Mouse (Mus musculus): ENCODE measurements around the gene Trip6.

Gene Trip6

GRCm38 (mm10) chr5:137338663-137339289 is 24.6 kb upstream of the Trip6 start:
- DNase-seq (ENCODE audit: low read depth in 2 of 2, low spot score in 2 of 2), result no peak

GRCm38 (mm10) chr5:137338256-137338655 is 24.1 kb upstream of the Trip6 start:
- DNase-seq (ENCODE audit: low read depth in 2 of 2, low spot score in 2 of 2), result peak in 1 of 2 experiments; percentile 39

- no peak for DNase-seq (ENCODE audit: low read depth in 2 of 2, low spot score in 2 of 2)
Observed at GRCm38 (mm10) chr5:137337190-137337589, 23.0 kb upstream of the Trip6 start.

GRCm38 (mm10) chr5:137335066-137335465 is 20.9 kb upstream of the Trip6 start:
- DNase-seq (ENCODE audit: low read depth in 2 of 2, low spot score in 2 of 2), result no peak

- no peak for DNase-seq (ENCODE audit: low read depth in 2 of 2, low spot score in 2 of 2)
Observed at GRCm38 (mm10) chr5:137334317-137334716, 20.1 kb upstream of the Trip6 start.

- DNase-seq (ENCODE audit: low read depth in 2 of 2, low spot score in 2 of 2), result peak; percentile 83 to 94
Observed at GRCm38 (mm10) chr5:137333512-137334174, 19.4 kb upstream of the Trip6 start, which contains the start of gene Slc12a9. TSS of gene Slc12a9 (minus strand) at chr5:137333597.

- no peak for DNase-seq (ENCODE audit: low read depth in 2 of 2, low spot score in 2 of 2)
Observed at GRCm38 (mm10) chr5:137332857-137333511, 18.8 kb upstream of the Trip6 start.

- no peak for DNase-seq (ENCODE audit: low read depth in 2 of 2, low spot score in 2 of 2)
Observed at GRCm38 (mm10) chr5:137330910-137331309, 16.7 kb upstream of the Trip6 start.

GRCm38 (mm10) chr5:137320996-137321395 is 6.8 kb upstream of the Trip6 start:
- no peak for DNase-seq (ENCODE audit: low read depth in 2 of 2, low spot score in 2 of 2)

GRCm38 (mm10) chr5:137318570-137318969 is 4.4 kb upstream of the Trip6 start:
- DNase-seq (ENCODE audit: low read depth in 2 of 2, low spot score in 2 of 2), result no peak

GRCm38 (mm10) chr5:137317361-137317760 is 3.2 kb upstream of the Trip6 start:
- no peak for DNase-seq (ENCODE audit: low read depth in 2 of 2, low spot score in 2 of 2)

- peak in 1 of 2 experiments; percentile 32 for DNase-seq (ENCODE audit: low read depth in 2 of 2, low spot score in 2 of 2)
Observed at GRCm38 (mm10) chr5:137315084-137315903, 1.1 kb upstream of the Trip6 start.

GRCm38 (mm10) chr5:137313466-137314192 is 575 bp downstream of the Trip6 start:
- no peak for DNase-seq (ENCODE audit: low read depth in 2 of 2, low spot score in 2 of 2)

- no peak for DNase-seq (ENCODE audit: low read depth in 2 of 2, low spot score in 2 of 2)
Observed at GRCm38 (mm10) chr5:137308356-137308755, 5.8 kb downstream of the Trip6 start.

- DNase-seq (ENCODE audit: low read depth in 2 of 2, low spot score in 2 of 2), result peak; percentile 83 to 87
Observed at GRCm38 (mm10) chr5:137307071-137307912, 6.9 kb downstream of the Trip6 start, which contains the start of gene Srrt. TSS of gene Srrt (minus strand) at chr5:137307674.

- DNase-seq (ENCODE audit: low read depth in 2 of 2, low spot score in 2 of 2), result no peak
Observed at GRCm38 (mm10) chr5:137306439-137307005, 7.7 kb downstream of the Trip6 start.

- no peak for DNase-seq (ENCODE audit: low read depth in 2 of 2, low spot score in 2 of 2)
Observed at GRCm38 (mm10) chr5:137305822-137306221, 8.4 kb downstream of the Trip6 start.

- no peak for DNase-seq (ENCODE audit: low read depth in 2 of 2, low spot score in 2 of 2)
Observed at GRCm38 (mm10) chr5:137304816-137305215, 9.4 kb downstream of the Trip6 start.

GRCm38 (mm10) chr5:137304165-137304564 is 10.0 kb downstream of the Trip6 start:
- no peak for DNase-seq (ENCODE audit: low read depth in 2 of 2, low spot score in 2 of 2)

Data from CD8-positive naive resting alpha-beta T cell, adult 2 months (primary cell).